Mouse (Mus musculus) ES-E14 (cell line): Measurements from ENCODE around the gene Zfp668.

Source experiments
- CHD2 ChIP-seq: IDR thresholded peaks from 2 replicates; pipeline ENCODE4 v1.6.1; 2014; ENCODE audit warnings: mild to moderate bottlenecking, low read depth, low read length, inconsistent platforms
- HCFC1 ChIP-seq: IDR thresholded peaks from 2 replicates; pipeline ENCODE4 v1.6.1; 2012; ENCODE audit warnings: low read length, inconsistent platforms, borderline replicate concordance; ENCODE audit not compliant: insufficient read depth
- ZC3H11A ChIP-seq: IDR thresholded peaks from 2 replicates; pipeline ENCODE4 v1.6.1; 2012; ENCODE audit warnings: low read depth, mild to moderate bottlenecking, inconsistent platforms, low read length, borderline replicate concordance
- ZNF384 ChIP-seq: IDR thresholded peaks from 2 replicates; pipeline ENCODE4 v1.6.1; 2012; ENCODE audit warnings: low read depth, low read length, inconsistent platforms

DNA sequence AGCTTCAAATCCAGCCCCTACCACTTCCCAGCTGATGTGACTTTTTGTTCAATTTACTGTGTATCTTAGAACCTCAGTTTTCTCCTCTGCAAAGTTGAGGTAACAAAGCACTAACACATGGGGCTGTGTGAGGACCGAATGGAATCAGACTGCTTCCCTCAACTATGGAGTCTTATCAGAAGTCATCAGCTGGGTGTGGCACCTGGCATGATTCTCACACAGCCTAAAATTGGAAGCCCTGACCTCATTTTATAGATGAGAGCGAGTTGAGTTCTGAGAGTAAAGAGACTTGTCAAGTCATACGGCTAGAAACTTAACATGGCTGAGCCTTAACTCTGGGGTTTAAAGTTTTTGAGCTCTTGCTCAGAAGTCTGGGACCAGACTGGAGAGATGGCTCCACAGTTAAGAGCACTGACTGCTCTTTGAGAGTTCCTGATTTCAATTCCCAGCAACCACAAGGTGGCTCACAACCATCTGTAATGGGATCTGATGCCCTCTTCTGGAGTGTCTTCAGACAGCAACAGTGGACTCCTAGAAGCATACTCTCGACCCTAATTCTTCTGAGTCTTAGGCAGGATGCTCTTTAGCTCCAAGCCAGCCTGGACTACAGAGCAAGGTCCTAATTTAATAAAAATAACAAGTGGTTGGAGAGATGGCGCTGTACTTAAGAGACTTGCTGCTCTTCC lies 6.3 kb downstream of the Zfp668 start:
- TF ChIP-seq HCFC1 (no peak), CHD2 (no peak), ZNF384 (no peak), ZC3H11A (peak; percentile 33; the same call in 1 of the 2 replicates)
